Mouse (Mus musculus) retina, postnatal 7 days (tissue): ENCODE measurements around the gene Rnpepl1.

Source experiments
- DNase-seq: peaks from one replicate; pipeline ENCODE4 v3.0.0-alpha.2; 2012; ENCODE audit warnings: low read depth, low spot score

Gene Rnpepl1

DNA sequence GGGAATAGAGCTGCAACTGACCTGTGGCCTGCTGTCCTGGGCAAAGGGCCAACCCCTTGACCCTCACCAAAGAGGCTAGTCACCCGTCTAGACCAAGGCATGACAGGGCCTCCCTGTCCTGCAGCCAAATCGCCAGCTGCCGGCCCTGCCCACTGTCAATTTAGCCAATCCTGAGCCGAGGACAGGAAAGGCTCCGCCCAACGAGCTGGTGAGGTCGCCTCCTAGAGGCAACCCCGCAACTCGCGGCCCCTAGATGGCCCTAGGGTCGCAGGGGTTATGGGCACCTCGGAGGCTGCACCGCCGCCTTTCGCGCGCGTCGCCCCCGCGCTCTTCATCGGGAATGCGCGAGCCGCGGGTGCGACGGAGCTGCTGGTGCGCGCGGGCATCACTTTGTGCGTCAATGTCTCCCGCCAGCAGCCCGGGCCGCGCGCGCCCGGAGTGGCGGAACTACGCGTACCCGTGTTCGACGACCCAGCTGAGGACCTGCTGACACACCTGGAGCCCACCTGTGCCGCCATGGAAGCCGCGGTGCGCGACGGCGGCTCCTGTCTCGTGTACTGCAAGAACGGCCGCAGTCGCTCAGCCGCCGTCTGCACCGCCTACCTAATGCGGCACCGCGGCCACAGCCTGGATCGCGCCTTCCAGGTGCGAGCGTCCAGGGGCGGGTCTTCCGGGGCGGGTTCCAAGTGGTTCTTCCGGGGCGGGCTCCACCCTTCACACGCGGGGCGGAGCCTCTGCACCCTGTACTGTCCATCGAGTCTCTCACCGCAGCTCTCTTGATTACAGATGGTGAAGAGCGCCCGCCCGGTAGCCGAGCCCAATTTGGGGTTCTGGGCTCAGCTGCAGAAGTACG lies 3.6 kb upstream of the Rnpepl1 start, which contains the start of gene Dusp28:
Gene Dusp28 (plus strand): TSS at position 203 of the 853 bp plus-strand sequence.
- peak; percentile 77 for DNase-seq

DNA sequence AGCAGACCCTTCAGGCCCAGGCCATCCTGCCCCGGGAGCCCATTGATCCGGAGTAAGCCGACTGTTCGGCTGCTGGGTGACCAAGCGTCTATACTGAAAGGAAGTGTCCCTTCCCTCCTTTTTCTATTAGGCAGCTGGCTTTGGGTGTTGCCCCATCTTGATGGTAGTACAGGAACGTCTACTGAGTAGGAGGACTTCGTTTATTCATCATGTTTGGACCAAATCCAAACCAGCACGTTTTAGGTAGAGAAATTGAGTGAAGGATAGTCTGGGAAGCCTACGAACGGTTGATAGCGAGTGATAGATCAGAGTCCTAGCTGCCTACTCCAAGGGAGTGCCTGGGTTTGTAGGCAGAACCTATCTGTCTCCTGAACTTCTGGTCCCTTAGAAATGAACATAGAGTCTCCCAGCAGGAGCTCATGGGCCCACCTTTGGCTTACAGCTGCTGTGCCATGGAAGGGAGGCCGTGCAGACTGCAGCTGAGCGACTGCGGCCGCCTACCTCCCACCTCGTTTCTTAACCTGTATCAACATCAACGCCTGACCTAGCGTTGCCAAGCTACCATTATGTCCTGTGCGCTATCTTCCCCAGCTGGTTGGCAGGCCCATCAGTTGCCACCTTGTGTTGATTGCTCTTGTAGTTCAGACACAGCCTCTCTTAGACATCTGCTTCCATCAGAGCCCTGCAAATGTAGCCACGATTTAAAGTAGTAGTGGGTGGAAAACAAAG lies 2.8 kb upstream of the Rnpepl1 start:
- DNase-seq = no peak

DNA sequence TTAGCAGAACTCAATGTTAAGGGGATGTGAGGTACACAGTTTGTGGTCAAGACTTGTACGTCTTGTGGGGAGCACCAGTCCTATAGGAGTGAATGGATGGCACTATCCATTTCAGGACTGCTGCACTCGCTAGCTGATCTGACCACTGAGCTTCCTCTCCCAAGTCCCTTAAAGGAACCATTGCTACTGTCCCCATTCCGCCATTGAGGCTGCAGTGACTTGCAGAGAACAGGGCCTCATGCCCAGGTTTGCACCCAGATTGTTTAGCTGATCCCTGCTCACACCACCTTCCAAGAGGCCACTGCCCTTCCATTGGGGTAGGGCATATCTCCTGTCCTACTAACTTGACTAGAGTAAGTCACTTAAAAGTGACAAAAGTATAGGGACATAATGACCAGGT lies 1.9 kb upstream of the Rnpepl1 start:
- no peak for DNase-seq

DNA sequence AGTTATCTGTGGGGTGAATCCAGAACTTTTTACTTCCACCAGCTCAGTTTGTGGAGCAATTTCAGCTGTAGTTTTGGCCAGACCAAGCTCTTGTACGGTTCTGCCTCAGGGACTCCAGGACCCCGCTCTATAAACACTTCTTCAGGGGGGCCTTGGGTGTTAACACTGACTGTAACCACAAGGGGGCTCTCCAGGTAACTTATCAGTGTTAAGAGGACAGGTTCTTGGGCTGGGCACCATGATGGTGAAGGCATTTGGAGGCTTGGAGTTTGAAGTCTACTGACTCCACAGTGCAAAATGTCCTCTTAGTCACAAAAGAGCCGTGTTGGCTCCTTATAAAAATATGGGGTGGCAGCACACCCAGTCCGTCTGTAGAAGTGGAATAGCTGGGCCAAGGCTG lies 1.5 kb upstream of the Rnpepl1 start:
- no peak for DNase-seq

DNA sequence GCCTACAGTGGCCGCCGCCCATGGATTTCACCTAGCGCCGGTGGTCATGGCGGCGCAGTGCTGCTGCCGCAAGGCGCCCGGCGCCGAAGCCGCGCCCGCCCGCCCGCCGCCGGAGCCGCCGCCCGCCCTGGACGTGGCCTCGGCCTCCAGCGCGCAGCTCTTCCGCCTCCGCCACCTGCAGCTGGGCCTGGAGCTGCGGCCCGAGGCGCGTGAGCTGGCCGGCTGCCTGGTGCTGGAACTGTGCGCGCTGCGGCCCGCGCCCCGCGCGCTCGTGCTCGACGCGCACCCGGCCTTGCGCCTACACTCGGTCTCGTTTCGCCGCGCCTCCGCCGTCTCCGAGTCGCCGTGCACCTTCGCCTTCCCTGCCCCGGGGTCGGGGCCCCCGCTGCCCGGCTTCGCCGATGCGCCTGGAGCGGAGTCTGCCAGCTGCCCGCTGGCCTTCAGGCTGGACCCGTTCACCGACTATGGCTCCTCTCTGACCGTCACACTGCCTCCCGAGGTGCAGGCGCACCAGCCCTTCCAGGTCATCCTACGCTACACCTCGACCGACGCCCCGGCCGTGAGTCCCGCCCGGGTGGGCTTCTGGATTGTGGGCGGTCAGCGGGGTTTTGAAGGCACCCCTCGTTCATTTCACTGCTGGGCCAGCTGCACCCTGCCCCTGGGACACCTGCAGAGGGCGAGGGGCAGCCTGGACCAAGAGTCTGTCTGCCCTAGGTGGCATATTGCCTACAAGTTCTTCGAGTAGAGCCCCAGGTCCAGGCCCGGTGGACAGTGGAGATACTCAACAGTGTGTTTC lies 540 bp downstream of the Rnpepl1 start:
- DNase-seq = no peak

DNA sequence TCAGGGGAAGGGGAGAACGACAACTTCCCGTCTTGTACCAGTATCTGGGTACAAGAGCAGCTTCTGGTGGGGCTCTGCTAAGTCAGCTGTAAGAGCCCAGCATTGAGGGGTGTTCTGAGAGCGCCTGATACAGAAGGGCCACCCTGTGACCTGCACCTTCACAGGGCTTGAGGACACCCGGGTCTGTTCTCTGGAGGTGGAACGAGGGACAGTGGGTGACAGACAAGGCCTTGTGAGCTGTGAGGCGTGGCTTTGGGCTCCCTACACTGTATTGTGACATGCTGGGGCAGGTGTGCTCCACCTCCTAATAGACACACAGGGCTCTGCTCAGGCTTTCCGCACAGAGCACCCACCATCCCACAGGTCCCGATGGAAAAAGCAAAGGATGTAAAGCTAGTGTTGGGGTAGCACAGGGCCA lies 1.1 kb downstream of the Rnpepl1 start:
- DNase-seq = no peak

DNA sequence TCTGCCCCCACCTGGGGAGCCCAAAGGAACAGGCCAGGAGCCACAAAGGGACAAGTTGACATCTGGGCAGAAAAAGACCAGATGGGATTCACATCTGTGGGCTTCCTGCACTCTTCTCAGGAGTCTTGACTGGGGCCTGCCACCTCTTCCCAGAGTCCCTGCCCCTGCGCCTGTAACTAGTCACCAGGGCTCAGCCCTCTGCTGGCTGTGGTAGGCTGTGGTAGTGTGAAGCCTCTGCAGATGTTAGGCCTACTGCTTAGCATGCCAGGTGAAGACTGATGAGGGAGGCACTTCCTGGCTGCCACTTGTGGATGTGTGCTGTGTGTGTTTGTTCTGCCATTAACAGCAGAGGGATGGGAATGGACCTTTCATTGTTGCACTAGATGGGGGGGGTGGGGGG lies 1.7 kb downstream of the Rnpepl1 start:
- DNase-seq = no peak

DNA sequence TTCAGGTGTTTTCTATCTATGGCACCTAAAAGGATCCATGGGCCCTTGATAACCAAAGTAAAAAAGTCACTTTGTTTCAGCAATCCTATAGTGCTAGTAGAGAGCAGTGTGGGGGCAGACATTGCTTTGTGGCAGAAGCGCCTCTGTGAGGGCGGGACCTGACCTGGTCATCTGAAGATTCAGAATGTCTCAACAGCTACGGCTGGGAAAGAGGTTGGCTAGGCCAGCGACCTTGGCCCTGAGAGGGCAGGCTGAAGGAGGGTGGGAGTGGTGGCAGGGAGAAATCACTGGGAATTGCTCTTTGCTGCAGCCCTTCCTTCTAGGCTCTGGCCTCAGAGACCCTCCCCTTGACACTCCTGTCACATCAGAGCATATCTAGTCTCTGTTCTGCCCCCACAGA lies 3.7 kb downstream of the Rnpepl1 start:
- no peak for DNase-seq

DNA sequence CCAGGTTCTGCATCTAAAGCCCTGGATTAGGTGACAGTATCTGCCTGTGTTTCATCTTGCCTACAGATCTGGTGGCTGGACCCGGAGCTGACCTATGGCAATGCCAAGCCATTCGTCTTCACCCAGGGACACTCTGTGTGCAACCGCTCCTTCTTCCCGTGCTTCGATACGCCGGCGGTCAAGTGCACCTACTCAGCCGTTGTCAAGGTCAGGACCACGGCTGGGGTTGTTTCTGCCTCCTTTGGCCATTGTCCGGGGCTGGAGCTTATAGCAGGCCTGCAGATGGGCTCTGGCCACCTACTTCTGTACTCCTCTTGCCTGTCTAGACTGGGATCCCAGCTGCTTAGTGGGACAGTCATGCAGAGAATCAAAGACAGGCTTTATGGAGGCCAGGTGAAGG lies 4.4 kb downstream of the Rnpepl1 start:
- DNase-seq = no peak

DNA sequence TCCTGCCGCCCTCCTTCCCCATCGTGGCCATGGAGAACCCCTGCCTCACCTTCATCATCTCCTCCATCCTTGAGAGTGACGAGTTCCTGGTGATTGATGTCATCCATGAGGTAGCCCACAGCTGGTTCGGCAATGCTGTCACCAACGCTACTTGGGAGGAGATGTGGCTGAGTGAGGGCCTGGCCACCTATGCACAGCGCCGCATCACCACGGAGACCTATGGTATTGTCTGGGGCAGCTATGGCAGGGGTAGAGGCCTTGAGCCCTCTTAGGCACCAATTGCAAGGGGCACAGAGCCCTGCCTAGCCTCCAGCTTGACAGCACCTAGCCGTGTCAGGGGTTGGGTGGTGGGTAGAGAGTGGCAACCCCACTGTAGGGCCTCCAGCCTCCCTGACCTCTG lies 6.1 kb downstream of the Rnpepl1 start:
- DNase-seq = no peak

DNA sequence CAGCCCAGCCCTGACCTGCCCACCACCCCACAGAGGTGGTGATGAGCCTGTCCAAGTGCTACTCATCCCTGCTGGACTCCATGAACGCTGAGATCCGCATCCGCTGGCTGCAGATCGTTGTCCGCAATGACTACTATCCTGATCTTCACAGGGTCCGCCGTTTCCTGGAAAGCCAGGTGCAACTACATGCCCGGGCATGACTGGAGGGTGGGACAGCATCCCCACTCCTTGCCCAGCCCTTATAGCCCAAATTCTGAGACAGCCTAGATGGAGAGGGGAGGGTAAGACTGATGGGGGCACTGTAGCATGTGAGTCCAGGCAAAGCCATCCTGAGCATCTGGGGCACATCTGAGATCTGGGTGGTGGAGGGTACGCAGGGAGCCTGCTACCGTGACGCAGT lies 8.6 kb downstream of the Rnpepl1 start:
- DNase-seq = no peak

DNA sequence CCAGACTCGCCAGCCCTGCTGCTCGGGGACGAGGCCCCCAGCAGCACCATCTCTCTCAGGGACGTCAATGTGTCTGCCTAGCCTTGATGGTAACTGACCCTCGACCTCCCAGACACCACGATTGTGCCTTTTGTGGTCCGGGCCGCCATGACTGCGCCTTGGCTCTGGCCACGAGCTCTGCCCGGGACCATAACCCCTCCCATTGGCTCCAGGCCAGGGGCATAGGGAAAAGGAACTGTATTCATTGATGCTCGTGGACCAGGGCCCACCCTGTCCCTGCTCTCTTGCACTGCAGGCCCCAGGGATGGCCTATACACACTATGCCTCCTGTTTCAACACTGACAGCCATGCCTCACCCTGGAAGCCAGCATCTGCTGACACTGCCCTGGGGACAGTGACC lies 9.2 kb downstream of the Rnpepl1 start:
- DNase-seq = no peak

DNA sequence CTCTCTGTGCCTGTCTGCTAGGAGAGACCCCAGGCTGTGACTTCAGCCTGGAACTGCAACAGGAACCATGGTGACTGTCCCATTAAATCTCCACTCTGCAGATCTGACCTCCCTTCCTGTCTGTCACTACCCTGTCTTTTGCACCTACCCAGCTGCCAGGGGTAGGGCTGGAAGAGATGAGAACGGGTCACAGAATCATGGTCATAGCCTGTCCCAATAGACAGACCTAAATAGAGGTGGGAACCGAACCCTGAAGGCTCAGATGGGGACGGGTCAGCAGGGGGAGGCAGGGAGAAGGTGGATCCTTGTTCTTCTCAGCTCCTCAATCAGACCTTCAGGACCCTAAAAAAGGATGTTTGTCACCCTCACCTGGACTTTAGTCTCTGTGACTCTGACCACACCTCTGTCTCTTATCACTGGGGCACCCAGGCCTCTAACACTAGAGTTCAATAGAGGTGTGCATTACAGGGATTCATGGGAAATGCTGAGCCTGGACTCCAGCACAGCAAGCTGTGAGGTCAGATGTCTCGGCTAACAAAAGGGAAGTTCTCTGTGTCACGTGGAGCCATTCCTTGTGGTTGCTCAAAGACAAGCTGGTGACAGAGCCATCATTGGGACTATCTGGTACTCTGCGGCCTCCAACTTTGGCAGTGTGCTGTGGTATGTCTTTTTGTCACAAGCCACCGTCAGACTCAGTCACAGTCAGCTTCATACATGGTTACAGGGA lies 10.1 kb downstream of the Rnpepl1 start:
- no peak for DNase-seq

DNA sequence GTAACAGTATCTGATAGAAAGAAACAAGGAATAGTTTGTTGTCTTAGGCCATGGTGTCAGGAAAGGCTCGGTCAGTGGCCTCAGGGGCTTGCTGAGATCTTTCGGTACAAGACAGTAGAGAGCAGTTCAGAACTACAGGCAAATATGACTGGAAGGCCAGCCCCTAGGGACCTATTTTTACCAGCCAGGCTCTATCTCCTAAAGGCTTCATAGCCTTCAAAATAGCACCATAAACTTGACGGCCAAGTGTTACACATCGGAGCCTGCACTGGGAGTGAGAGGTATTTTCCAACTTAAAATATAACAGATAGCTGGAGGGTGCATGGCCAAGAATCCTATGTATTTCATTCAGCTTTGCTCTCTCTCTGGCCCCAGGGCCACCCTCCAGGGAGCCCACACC lies 10.9 kb downstream of the Rnpepl1 start:
- DNase-seq = no peak

DNA sequence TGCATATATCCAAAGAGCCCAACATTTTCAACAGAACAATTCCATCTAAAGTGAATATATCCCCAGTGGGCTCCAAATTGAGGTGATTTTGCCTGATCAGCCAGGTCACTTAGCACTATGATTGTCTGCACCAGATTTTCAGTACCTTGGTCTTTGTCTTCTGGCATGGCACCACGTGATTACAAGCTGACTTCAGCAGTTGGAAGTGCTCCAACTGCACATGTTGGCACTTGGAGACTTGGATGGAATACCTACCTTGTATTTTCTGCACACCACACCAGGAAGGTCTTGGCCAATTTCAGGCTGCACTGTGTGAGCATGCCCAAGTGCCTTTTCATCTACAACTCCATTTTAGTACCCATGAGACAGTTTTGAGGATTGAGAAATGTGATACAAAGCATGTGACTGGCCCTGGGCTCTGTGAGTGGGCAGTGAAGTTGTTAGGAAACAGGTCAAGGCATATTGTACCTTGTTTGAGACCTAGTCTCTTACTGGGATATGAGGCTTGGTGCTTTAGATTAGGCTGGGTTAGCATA lies 19.7 kb downstream of the Rnpepl1 start:
- no peak for DNase-seq

DNA sequence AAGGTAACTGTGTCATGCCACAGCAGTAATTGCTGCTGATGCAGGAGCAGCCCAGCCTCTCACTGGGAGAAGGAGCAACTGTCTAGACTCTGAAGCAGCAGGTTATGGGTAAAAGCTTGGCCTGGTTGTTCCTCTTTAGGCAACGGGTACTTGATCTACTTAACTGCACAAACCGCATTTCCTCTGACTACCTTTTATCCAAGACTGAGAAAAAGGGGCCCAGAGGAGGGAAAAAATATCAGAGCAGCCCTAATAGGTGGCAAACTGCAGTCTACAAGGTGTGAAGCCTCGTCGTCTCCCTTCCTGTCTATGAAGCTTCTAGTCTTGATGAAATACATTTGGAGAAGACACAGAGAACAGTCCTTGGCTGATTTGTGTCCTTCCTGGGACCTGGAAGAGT lies 23.0 kb downstream of the Rnpepl1 start:
- DNase-seq = no peak

DNA sequence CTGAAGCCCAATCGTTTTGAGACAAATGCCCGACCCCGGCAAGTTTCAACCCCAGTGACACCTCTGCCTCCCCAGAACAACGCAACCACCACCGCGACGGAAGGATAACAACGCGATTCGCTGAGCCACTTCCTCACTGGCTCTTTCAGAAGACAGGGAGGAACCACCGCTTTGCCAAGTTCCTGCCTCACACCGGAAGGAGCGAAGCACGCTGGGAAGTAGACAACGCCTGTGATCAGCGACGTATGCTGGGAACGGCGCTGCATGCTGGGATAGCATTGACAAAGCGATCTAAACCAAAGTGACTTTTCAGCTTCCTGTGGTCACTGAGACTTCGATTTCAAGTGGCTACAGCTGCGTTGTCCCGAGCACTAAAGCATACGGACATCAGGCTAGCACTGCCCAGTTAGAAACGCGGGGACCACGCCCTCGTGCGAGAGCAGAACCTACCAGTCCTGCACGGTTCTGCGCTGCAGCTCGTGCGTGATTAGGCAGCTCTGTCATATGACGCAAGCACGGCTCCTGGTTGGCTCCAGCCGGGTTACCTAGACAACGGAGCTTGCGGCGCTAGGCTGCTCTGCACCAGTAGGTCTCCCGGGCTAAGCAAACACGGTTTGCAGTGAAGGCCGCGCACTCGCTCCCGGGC lies 23.7 kb downstream of the Rnpepl1 start, which contains the start of gene Capn10:
Gene Capn10 (plus strand): TSS at position 195 of the 646 bp plus-strand sequence.
- peak; percentile 91 for DNase-seq

DNA sequence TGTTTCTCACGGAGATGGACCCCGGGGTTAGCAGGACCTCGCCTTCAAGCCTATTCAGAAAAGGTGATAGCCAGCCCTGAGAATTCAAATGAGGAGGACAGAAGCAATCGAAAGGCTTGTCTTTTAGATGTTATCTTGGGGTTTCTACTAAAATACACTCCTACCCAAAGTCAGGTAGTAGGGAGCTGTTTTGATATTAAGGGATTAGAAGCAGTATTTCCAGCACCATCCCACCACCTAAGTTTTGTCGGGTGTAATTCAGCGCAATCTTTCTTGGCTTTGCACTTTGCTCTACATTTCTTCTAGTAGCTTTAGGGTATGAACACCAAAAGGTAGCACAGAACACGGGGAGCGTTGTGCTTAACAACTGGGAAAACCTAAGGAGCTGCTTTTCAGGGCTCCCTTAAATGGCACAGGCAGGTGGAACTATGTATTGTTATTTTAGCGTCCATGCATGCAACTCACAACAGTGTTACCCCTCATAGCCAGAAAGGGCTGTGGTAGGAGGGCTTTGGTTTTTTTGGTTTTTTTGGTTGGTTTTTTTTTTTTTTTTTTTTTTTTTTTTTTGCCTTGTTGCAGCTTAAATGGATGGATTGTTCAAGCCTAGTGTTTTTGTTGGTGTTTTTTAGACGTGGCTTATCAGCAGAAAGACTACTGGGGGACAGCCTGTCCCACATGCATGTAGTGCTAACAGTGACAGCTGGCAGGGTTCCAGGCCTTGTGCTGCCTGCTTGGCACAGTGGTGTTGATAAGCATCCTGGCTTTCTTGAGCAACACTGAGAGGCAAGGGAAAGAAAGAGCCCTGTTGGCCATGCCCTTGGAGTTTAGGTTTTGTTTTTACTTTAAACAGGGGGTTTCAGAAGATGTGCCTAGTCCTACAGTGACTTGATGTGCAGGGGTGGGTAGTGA lies 24.7 kb downstream of the Rnpepl1 start:
- DNase-seq = no peak

DNA sequence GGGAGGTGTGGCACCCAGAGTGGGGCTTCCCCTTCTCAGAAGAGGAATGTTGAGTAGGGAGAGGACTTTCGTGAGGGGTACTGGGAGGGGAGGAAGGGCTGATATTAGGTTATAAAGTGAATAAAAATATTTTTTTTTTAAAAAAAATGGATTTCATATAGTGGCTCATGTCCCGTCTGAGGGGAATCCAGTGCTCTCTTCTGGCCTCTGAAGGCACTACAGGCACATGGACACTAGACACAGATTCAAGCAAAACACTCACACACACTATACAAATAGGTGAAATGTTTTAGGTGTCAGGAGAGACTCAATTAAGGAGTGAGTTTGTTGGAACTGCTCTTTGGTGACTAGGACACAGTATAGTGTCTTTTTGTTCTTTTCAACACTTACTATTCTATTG lies 25.4 kb downstream of the Rnpepl1 start:
- DNase-seq = no peak

DNA sequence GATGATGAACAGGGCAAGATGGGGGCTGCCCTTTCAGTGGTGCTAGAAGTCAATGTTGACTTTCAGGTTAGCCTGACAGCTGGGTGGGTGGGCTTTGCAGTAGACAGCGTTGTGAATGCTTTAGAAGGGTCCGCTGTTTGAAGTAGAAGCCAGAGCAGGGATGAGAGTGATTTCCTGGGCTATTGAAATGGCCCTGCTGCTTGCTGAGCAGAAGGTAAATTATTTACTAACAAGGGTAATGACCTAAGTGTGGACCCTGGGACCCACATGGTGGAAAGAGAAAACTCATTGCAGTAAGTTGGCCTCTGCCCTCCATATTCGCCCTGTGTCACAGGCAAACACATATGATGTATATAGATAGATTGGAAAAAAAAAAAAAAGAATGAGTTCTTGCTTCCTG lies 25.9 kb downstream of the Rnpepl1 start:
- no peak for DNase-seq
